Mouse (Mus musculus): ENCODE data around the gene Fam20a.

DNA sequence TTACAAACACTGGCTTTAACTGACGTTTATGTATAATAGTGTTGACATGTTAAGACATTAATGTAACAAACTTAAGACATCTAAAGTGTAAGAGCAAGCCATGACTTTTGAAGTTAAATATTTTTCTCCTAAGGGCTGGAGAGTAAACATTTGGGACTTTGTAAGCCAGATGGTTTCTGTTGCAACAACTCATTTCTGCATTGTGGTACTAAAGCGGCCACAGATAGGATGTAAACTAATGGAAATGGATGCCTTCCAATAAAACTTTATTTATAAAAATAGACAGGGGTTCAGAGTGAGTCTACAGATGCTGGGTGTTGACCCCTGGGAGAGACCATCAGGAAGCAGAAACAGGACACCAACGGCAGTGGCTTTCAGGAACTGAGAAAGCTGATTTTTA, 15.9 kb upstream of the Fam20a start:
- TF ChIP-seq CTCF (IDR thresholded peaks at IDR 0.05; ENCODE audit: low read depth, low read length) (no peak), POLR2A (IDR thresholded peaks at IDR 0.05; ENCODE audit: insufficient read depth, low read length) (no peak)

All from ES-Bruce4 (cell line).